Mouse (Mus musculus): ENCODE measurements around the gene Gm20388. TPM values are rescaled to one million over a fixed set of nuclear protein-coding genes. Genes with fewer than 3 reads are reported as not detected.

Gm20388 gene
- polyA plus RNA-seq, 1 experiment from 2014 or later = 7.4 TPM

- Histone ChIP-seq H3K36me3 (no peaks in the 10 kb centered on the region), H3K9me3 (replicated peaks) (no peaks in the 10 kb centered on the region), H3K4me2 (no peak overlapping the region), H3K27me3 (peaks cover 25% of the 10 kb centered on the region), H3K9ac (no peak overlapping the region), H3K27ac (no peak overlapping the region), H3K4me3 (replicated peaks) (no peak overlapping the region), H3K4me1 (peaks cover 44% of the 10 kb centered on the region)
- WGBS = 48% methylated on average over 6 of the region's 6 CpGs
- no peak for ATAC-seq (replicated peaks; ENCODE audit: low FRiP score)
These were observed 537.5 kb downstream of the Gm20388 start for GRCm38 (mm10) chr8:120448131-120448530.

GRCm38 (mm10) chr8:120449139-120449538, 538.5 kb downstream of the Gm20388 start:
- WGBS = 70% methylated on average over 4 of the region's 4 CpGs
- Histone ChIP-seq H3K27ac (no peak overlapping the region), H3K4me1 (peaks cover 44% of the 10 kb centered on the region), H3K9me3 (replicated peaks) (no peaks in the 10 kb centered on the region), H3K4me2 (peak overlapping the region; percentile 33; the same call in 1 of the 2 replicates), H3K4me3 (replicated peaks) (no peak overlapping the region), H3K36me3 (no peaks in the 10 kb centered on the region), H3K27me3 (peaks cover 25% of the 10 kb centered on the region), H3K9ac (0 out of 2 replicates have a peak overlapping the region, but pooled peaks have one; percentile 7)
- 0 out of 2 replicates have a peak, but pooled peaks have one; percentile 9 for ATAC-seq (replicated peaks; ENCODE audit: low FRiP score)

- peaks cover 43% of the 10 kb centered on the region for H3K4me1 ChIP-seq
- peak overlapping the region; percentile 33 for H3K4me2 ChIP-seq
- no peak overlapping the region for H3K9ac ChIP-seq
These were observed 539.0 kb downstream of the Gm20388 start for GRCm38 (mm10) chr8:120449608-120450031.

GRCm38 (mm10) chr8:120452111-120452510, 541.5 kb downstream of the Gm20388 start:
- Histone ChIP-seq H3K27ac (no peak overlapping the region), H3K36me3 (no peaks in the 10 kb centered on the region), H3K4me3 (replicated peaks) (no peak overlapping the region), H3K27me3 (peaks cover 25% of the 10 kb centered on the region), H3K9me3 (replicated peaks) (no peaks in the 10 kb centered on the region), H3K9ac (no peak overlapping the region), H3K4me1 (peaks cover 51% of the 10 kb centered on the region), H3K4me2 (no peak overlapping the region)
- no peak for ATAC-seq (replicated peaks; ENCODE audit: low FRiP score)
- 89% methylated on average over 2 of the region's 2 CpGs for WGBS

More at GRCm38 (mm10) chr8:120449608-120450031, 539.0 kb downstream of the Gm20388 start:
- Histone ChIP-seq H3K27me3 (peaks cover 25% of the 10 kb centered on the region), H3K27ac (peak overlapping the region; percentile 27; the same call in 1 of the 2 replicates), H3K36me3 (no peaks in the 10 kb centered on the region), H3K4me3 (replicated peaks) (no peak overlapping the region), H3K9me3 (replicated peaks) (no peaks in the 10 kb centered on the region)
- WGBS = 12% methylated on average over 17 of the region's 17 CpGs
- ATAC-seq (replicated peaks; ENCODE audit: low FRiP score) = peak; percentile 61

- Histone ChIP-seq H3K4me1 (peaks cover 40% of the 10 kb centered on the region), H3K4me2 (no peak overlapping the region), H3K27ac (no peak overlapping the region), H3K9me3 (replicated peaks) (no peaks in the 10 kb centered on the region), H3K9ac (no peak overlapping the region), H3K36me3 (no peaks in the 10 kb centered on the region), H3K27me3 (peaks cover 22% of the 10 kb centered on the region), H3K4me3 (replicated peaks) (no peak overlapping the region)
- ATAC-seq (replicated peaks; ENCODE audit: low FRiP score) = no peak
- WGBS = 74% methylated on average over 6 of the region's 6 CpGs
These were observed 543.8 kb downstream of the Gm20388 start for GRCm38 (mm10) chr8:120454404-120454803.

- Histone ChIP-seq H3K4me1 (peaks cover 63% of the 10 kb centered on the region), H3K9ac (no peak overlapping the region), H3K4me2 (no peak overlapping the region)
These were observed 549.7 kb downstream of the Gm20388 start for GRCm38 (mm10) chr8:120460375-120460774.

GRCm38 (mm10) chr8:120462119-120462551, 551.5 kb downstream of the Gm20388 start:
- no peaks in the 10 kb centered on the region for H3K36me3 ChIP-seq
- no peak overlapping the region for H3K4me2 ChIP-seq
- H3K9me3 ChIP-seq (replicated peaks) = no peaks in the 10 kb centered on the region
- H3K9ac ChIP-seq = no peak overlapping the region
- WGBS = 33% methylated on average over 15 of the region's 15 CpGs
- ATAC-seq (replicated peaks; ENCODE audit: low FRiP score) = 0 out of 2 replicates have a peak, but pooled peaks have one; percentile 43
- no peak overlapping the region for H3K4me3 ChIP-seq (replicated peaks)
- peak overlapping the region; percentile 48; the same call in 1 of the 2 replicates for H3K27ac ChIP-seq
- 0 out of 2 replicates have a peak, but pooled peaks cover 12% of the 10 kb centered on the region for H3K27me3 ChIP-seq
- peaks cover 61% of the 10 kb centered on the region for H3K4me1 ChIP-seq

More at GRCm38 (mm10) chr8:120460375-120460774, 549.7 kb downstream of the Gm20388 start:
- WGBS = 72% methylated on average over 6 of the region's 6 CpGs
- H3K27ac ChIP-seq = no peak overlapping the region
- 0 out of 2 replicates have a peak, but pooled peaks cover 9% of the 10 kb centered on the region for H3K27me3 ChIP-seq
- no peak overlapping the region for H3K4me3 ChIP-seq (replicated peaks)
- no peaks in the 10 kb centered on the region for H3K9me3 ChIP-seq (replicated peaks)
- ATAC-seq (replicated peaks; ENCODE audit: low FRiP score) = no peak
- no peaks in the 10 kb centered on the region for H3K36me3 ChIP-seq

GRCm38 (mm10) chr8:120462611-120463010, 552.0 kb downstream of the Gm20388 start:
- H3K4me1 ChIP-seq = peaks cover 59% of the 10 kb centered on the region
- H3K9ac ChIP-seq = no peak overlapping the region
- ATAC-seq (replicated peaks; ENCODE audit: low FRiP score) = no peak
- no peak overlapping the region for H3K4me3 ChIP-seq (replicated peaks)
- no peaks in the 10 kb centered on the region for H3K36me3 ChIP-seq
- H3K27me3 ChIP-seq = 0 out of 2 replicates have a peak, but pooled peaks cover 13% of the 10 kb centered on the region
- WGBS = 59% methylated on average over 6 of the region's 6 CpGs
- no peaks in the 10 kb centered on the region for H3K9me3 ChIP-seq (replicated peaks)
- H3K27ac ChIP-seq = peak overlapping the region; percentile 48; the same call in 1 of the 2 replicates
- H3K4me2 ChIP-seq = no peak overlapping the region

- no peak for ATAC-seq (replicated peaks; ENCODE audit: low FRiP score)
- H3K27ac ChIP-seq = no peak overlapping the region
- H3K4me1 ChIP-seq = peaks cover 55% of the 10 kb centered on the region
- H3K4me3 ChIP-seq (replicated peaks) = no peak overlapping the region
- WGBS = 78% methylated on average over 8 of the region's 9 CpGs
- H3K36me3 ChIP-seq = no peaks in the 10 kb centered on the region
- no peak overlapping the region for H3K4me2 ChIP-seq
- no peaks in the 10 kb centered on the region for H3K9me3 ChIP-seq (replicated peaks)
- H3K27me3 ChIP-seq = 0 out of 2 replicates have a peak, but pooled peaks cover 13% of the 10 kb centered on the region
- H3K9ac ChIP-seq = no peak overlapping the region
These were observed 553.4 kb downstream of the Gm20388 start for GRCm38 (mm10) chr8:120463918-120464584.

- Histone ChIP-seq H3K4me1 (peaks cover 57% of the 10 kb centered on the region), H3K4me3 (replicated peaks) (no peak overlapping the region)
- WGBS = 40% methylated on average over 4 of the region's 4 CpGs
These were observed 553.9 kb downstream of the Gm20388 start for GRCm38 (mm10) chr8:120464585-120464937.

GRCm38 (mm10) chr8:120465710-120466109, 555.1 kb downstream of the Gm20388 start:
- Histone ChIP-seq H3K36me3 (no peaks in the 10 kb centered on the region), H3K9ac (no peak overlapping the region), H3K4me1 (peaks cover 58% of the 10 kb centered on the region), H3K4me2 (no peak overlapping the region), H3K4me3 (replicated peaks) (no peak overlapping the region), H3K9me3 (replicated peaks) (no peaks in the 10 kb centered on the region), H3K27ac (0 out of 2 replicates have a peak overlapping the region, but pooled peaks have one; percentile 45), H3K27me3 (0 out of 2 replicates have a peak, but pooled peaks cover 11% of the 10 kb centered on the region)
- 17% methylated on average over 8 of the region's 8 CpGs for WGBS
- no peak for ATAC-seq (replicated peaks; ENCODE audit: low FRiP score)

More at GRCm38 (mm10) chr8:120464585-120464937, 553.9 kb downstream of the Gm20388 start:
- Histone ChIP-seq H3K27ac (no peak overlapping the region), H3K27me3 (0 out of 2 replicates have a peak, but pooled peaks cover 11% of the 10 kb centered on the region), H3K36me3 (no peaks in the 10 kb centered on the region), H3K4me2 (no peak overlapping the region), H3K9ac (no peak overlapping the region), H3K9me3 (replicated peaks) (no peaks in the 10 kb centered on the region)
- no peak for ATAC-seq (replicated peaks; ENCODE audit: low FRiP score)

- H3K4me3 ChIP-seq (replicated peaks) = no peak overlapping the region
- no peak overlapping the region for H3K9ac ChIP-seq
- 0 out of 2 replicates have a peak, but pooled peaks cover 7% of the 10 kb centered on the region for H3K27me3 ChIP-seq
- no peak overlapping the region for H3K4me2 ChIP-seq
- no peak for ATAC-seq (replicated peaks; ENCODE audit: low FRiP score)
- no peak overlapping the region for H3K27ac ChIP-seq
- no peaks in the 10 kb centered on the region for H3K9me3 ChIP-seq (replicated peaks)
- H3K36me3 ChIP-seq = no peaks in the 10 kb centered on the region
- H3K4me1 ChIP-seq = peaks cover 60% of the 10 kb centered on the region
- WGBS = 78% methylated on average over 10 of the region's 10 CpGs
These were observed 555.6 kb downstream of the Gm20388 start for GRCm38 (mm10) chr8:120466266-120466665.
